Mouse (Mus musculus) lung, postnatal 0 days (tissue): ENCODE results near the gene Slc6a19.

Experiments used
- CTCF ChIP-seq: IDR thresholded peaks from 2 replicates; pipeline ENCODE4 v1.5.1; 2016; ENCODE audit warnings: antibody characterized with exemption, mild to moderate bottlenecking
- EP300 ChIP-seq: IDR thresholded peaks from 2 replicates; pipeline ENCODE4 v1.6.1; 2016; ENCODE audit warnings: antibody characterized with exemption, mild to moderate bottlenecking, control low read depth

DNA sequence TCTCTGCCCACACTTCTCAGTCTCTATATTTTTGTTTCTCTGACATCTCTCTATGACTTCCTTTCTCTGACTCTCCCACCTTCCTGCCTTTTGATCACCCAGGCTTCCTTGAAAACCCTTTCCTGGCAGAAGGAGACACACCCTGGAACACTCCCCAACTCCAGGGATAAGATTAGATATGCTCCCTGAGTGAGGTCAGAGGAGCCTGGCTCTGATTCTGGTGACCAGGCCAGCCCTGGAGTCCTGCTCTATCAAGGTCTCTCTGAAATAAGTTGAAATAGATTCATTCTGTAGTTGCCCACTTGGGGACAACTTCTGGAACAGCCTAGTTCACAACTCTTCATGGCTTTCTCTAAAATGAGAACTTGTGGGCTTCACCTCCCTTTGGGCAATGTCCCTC is 24.0 kb upstream of the Slc6a19 start:
- no peak for TF ChIP-seq CTCF
- no peak for TF ChIP-seq EP300
